Mouse (Mus musculus): ENCODE data around the gene Tmub1. TPM values are rescaled to one million over a fixed set of nuclear protein-coding genes. Genes with fewer than 3 reads are reported as not detected.

The Tmub1 gene
- polyA plus RNA-seq (2014; fragmentation: Nextera tagmentation; extraction: Ambion mirVana), result 20.2 and 24.7 TPM in 2 replicates

DNA sequence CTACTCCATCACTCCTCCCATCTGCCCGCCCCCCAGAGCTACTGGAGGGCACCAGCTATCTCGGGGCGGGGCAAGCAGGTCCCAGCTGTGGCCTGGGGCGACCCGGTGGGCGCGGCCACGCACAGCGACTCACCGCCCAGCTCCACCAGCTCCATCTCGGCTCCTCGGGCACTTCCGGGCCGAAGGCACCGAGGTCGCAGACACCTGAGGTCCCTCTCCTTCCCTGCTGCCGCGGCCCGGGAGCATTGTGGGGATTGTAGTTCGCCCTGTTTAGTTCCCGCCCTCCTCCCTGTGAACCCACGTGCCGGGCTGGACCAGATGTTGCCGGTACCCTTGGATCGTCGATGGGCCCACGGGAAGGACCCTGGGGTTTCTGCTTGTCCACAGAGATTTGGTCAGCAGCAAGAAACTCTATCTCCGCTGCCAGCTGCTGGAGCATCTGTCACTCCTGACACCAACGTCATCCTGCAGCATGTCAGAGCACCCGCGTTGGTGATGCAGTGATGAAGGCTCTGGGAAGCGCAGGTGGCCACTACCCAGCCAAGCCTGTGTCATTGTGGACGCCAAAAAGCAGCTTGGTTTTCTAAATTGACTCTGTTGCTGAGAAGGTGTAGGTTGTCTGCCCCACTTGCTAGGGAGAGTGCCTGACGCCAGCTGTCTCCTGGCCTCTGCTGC is at the start of gene Tmub1:
Gene Tmub1, minus strand, starts transcription at position 231 of the 675 bp plus-strand sequence.
- Histone ChIP-seq H3K36me3 (replicated peaks; ENCODE audit: control insufficient read depth, insufficient read depth, low read depth, low read length) (no peaks in the 10 kb centered on the region), H3K9ac (replicated peaks; ENCODE audit: low read length) (peak within 1 kb of the TSS; percentile 54), H3K27ac (replicated peaks; ENCODE audit: low read depth, low read length) (0 out of 2 replicates have a peak within 1 kb of the TSS, but pooled peaks have one; percentile 1), H3K4me2 (ENCODE audit: low read depth, low read length) (peak within 1 kb of the TSS; percentile 67), H3K9me3 (replicated peaks; ENCODE audit: control insufficient read depth, low read length) (no peaks in the 10 kb centered on the region), H3K4me1 (ENCODE audit: control insufficient read depth, insufficient read depth, low read length) (peaks cover 7% of the 10 kb centered on the region), H3K27me3 (ENCODE audit: control insufficient read depth, insufficient read depth, low read length) (no peaks in the 10 kb centered on the region), H3K4me3 (ENCODE audit: low read depth, low read length) (peak within 1 kb of the TSS; percentile 58)
- 2% methylated on average over 34 of the region's 34 CpGs for WGBS
- ATAC-seq (replicated peaks; ENCODE audit: insufficient number of reproducible peaks, low FRiP score, low TSS enrichment, low read depth) (peak; percentile 47), DNase-seq (ENCODE audit: low spot score) (peak; percentile 84)

DNA sequence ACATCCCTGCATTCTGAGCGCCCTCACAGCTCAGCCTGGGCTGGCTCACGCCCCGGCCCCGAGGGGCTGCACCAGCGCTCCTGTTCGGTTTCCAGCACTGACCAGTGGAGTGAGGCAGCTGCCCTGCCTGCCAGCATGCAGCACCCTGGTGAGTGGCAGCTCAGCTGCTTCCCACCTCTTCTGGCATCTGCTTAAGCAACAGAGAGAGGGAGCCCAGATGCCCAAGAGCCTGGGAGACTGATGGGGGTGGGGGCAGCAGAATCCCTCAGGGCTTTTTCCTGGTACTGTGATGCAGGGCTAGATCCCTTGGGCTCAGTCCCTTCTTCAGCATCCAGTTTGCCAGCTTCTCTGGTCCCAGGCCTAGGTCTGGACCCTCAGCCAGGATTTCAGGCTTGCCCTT is 49.1 kb upstream of the Tmub1 start:
- ATAC-seq (replicated peaks; ENCODE audit: insufficient number of reproducible peaks, low FRiP score, low TSS enrichment, low read depth) (no peak), DNase-seq (ENCODE audit: low spot score) (no peak)
- Histone ChIP-seq H3K27ac (replicated peaks; ENCODE audit: low read depth, low read length) (no peak overlapping the region), H3K9ac (replicated peaks; ENCODE audit: low read length) (no peak overlapping the region; the same call in 1 of the 2 replicates), H3K36me3 (replicated peaks; ENCODE audit: control insufficient read depth, insufficient read depth, low read depth, low read length) (peaks cover 23% of the 10 kb centered on the region), H3K27me3 (ENCODE audit: control insufficient read depth, insufficient read depth, low read length) (no peaks in the 10 kb centered on the region), H3K4me2 (ENCODE audit: low read depth, low read length) (no peak overlapping the region), H3K9me3 (replicated peaks; ENCODE audit: control insufficient read depth, low read length) (no peaks in the 10 kb centered on the region), H3K4me3 (ENCODE audit: low read depth, low read length) (no peak overlapping the region), H3K4me1 (ENCODE audit: control insufficient read depth, insufficient read depth, low read length) (no peaks in the 10 kb centered on the region)
- WGBS, result 42% methylated on average over 6 of the region's 6 CpGs

DNA sequence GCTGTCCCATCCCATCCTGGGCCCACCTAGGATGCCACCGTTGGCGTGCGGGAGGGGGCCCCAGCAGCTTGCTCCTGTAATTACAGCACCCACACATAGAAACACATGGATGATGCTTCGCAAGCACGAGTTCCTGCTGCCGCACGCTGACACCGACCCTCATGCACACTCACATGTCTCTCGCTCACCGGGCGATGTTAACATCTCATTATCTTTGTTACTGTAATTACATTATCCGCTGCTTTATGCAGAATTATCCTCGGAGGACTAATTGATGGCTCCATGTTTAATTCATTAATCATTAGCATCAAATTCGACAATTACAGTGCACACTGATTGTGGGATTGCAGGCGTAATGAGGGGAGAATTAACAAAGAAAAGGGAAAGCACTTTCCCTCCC is 47.4 kb upstream of the Tmub1 start:
- WGBS, result 83% methylated on average over 15 of the region's 15 CpGs
- Histone ChIP-seq H3K9ac (replicated peaks; ENCODE audit: low read length) (no peak overlapping the region), H3K27me3 (ENCODE audit: control insufficient read depth, insufficient read depth, low read length) (no peaks in the 10 kb centered on the region), H3K4me3 (ENCODE audit: low read depth, low read length) (no peak overlapping the region), H3K36me3 (replicated peaks; ENCODE audit: control insufficient read depth, insufficient read depth, low read depth, low read length) (peaks cover 16% of the 10 kb centered on the region), H3K9me3 (replicated peaks; ENCODE audit: control insufficient read depth, low read length) (no peaks in the 10 kb centered on the region), H3K4me2 (ENCODE audit: low read depth, low read length) (no peak overlapping the region), H3K27ac (replicated peaks; ENCODE audit: low read depth, low read length) (no peak overlapping the region), H3K4me1 (ENCODE audit: control insufficient read depth, insufficient read depth, low read length) (no peaks in the 10 kb centered on the region)
- ATAC-seq (replicated peaks; ENCODE audit: insufficient number of reproducible peaks, low FRiP score, low TSS enrichment, low read depth) (no peak), DNase-seq (ENCODE audit: low spot score) (no peak)

- H3K36me3 ChIP-seq (replicated peaks; ENCODE audit: control insufficient read depth, insufficient read depth, low read depth, low read length), result peaks cover 20% of the 10 kb centered on the region
- no peak overlapping the region for H3K4me3 ChIP-seq (ENCODE audit: low read depth, low read length)
- H3K4me2 ChIP-seq (ENCODE audit: low read depth, low read length), result no peak overlapping the region
- no peak overlapping the region for H3K9ac ChIP-seq (replicated peaks; ENCODE audit: low read length)
- no peak for DNase-seq (ENCODE audit: low spot score)
- H3K4me1 ChIP-seq (ENCODE audit: control insufficient read depth, insufficient read depth, low read length), result no peaks in the 10 kb centered on the region
- ATAC-seq (replicated peaks; ENCODE audit: insufficient number of reproducible peaks, low FRiP score, low TSS enrichment, low read depth), result no peak
- H3K9me3 ChIP-seq (replicated peaks; ENCODE audit: control insufficient read depth, low read length), result no peaks in the 10 kb centered on the region
- H3K27me3 ChIP-seq (ENCODE audit: control insufficient read depth, insufficient read depth, low read length), result no peaks in the 10 kb centered on the region
- H3K27ac ChIP-seq (replicated peaks; ENCODE audit: low read depth, low read length), result no peak overlapping the region
- WGBS, result 89% methylated on average over 16 of the region's 16 CpGs
These were observed 45.1 kb upstream of the Tmub1 start for GRCm38 (mm10) chr5:24492546-24493285.

DNA sequence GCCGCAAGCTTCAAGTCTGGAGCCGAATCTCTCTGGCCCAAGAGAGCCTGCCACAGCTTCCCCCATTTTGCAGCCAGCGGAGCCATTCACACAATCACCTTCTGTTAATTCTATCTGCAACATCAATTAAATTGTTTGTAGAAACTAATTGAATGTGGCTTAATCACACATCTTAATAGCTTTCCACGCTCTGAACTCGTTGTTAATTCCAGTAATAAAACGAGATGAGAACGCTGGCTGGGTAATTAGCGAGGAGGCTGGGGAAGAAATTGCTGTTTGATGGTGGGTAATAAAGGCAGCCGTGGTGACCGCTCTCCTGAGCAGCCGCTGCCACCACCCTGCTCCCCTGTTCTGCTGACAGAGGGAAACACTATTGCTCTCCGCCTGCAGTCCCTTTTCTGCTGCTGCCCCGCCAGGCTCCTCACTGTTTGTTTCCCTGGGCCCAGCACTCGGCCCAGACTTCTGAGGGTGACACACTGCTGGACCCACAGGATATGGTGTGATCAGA is 42.8 kb upstream of the Tmub1 start:
- DNase-seq (ENCODE audit: low spot score) (no peak), ATAC-seq (replicated peaks; ENCODE audit: insufficient number of reproducible peaks, low FRiP score, low TSS enrichment, low read depth) (no peak)
- Histone ChIP-seq H3K36me3 (replicated peaks; ENCODE audit: control insufficient read depth, insufficient read depth, low read depth, low read length) (peaks cover 21% of the 10 kb centered on the region), H3K4me2 (ENCODE audit: low read depth, low read length) (no peak overlapping the region), H3K4me1 (ENCODE audit: control insufficient read depth, insufficient read depth, low read length) (no peaks in the 10 kb centered on the region), H3K4me3 (ENCODE audit: low read depth, low read length) (no peak overlapping the region), H3K9me3 (replicated peaks; ENCODE audit: control insufficient read depth, low read length) (no peaks in the 10 kb centered on the region), H3K27me3 (ENCODE audit: control insufficient read depth, insufficient read depth, low read length) (no peaks in the 10 kb centered on the region), H3K9ac (replicated peaks; ENCODE audit: low read length) (no peak overlapping the region), H3K27ac (replicated peaks; ENCODE audit: low read depth, low read length) (no peak overlapping the region)
- WGBS, result 77% methylated on average over 14 of the region's 14 CpGs

DNA sequence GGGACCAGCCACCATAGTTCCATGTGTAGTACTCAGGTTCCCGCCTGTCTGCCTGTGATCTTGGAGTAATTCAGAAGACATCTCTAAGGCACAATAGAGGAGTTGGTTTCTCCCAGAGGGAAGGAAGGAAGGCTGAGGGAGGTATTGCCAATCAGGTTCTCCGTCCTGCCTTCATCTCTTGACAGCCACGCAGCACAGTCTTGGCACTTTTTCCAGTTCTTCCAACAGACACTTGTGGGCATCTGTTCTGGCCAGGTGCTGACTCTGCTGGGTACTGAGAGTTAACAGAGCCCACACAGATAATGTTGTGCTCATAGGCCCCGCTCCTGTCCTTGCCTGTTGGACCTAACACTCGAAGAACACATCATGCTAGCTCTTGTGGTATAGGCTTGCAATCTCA is 39.1 kb upstream of the Tmub1 start:
- no peaks in the 10 kb centered on the region for H3K9me3 ChIP-seq (replicated peaks; ENCODE audit: control insufficient read depth, low read length)
- H3K36me3 ChIP-seq (replicated peaks; ENCODE audit: control insufficient read depth, insufficient read depth, low read depth, low read length), result peaks cover 18% of the 10 kb centered on the region
- 87% methylated on average over 5 of the region's 5 CpGs for WGBS
- H3K4me3 ChIP-seq (ENCODE audit: low read depth, low read length), result no peak overlapping the region
- no peak for DNase-seq (ENCODE audit: low spot score)
- no peak overlapping the region for H3K4me2 ChIP-seq (ENCODE audit: low read depth, low read length)
- no peaks in the 10 kb centered on the region for H3K27me3 ChIP-seq (ENCODE audit: control insufficient read depth, insufficient read depth, low read length)
- H3K4me1 ChIP-seq (ENCODE audit: control insufficient read depth, insufficient read depth, low read length), result peaks cover 10% of the 10 kb centered on the region
- no peak for ATAC-seq (replicated peaks; ENCODE audit: insufficient number of reproducible peaks, low FRiP score, low TSS enrichment, low read depth)
- no peak overlapping the region for H3K27ac ChIP-seq (replicated peaks; ENCODE audit: low read depth, low read length)
- H3K9ac ChIP-seq (replicated peaks; ENCODE audit: low read length), result no peak overlapping the region

DNA sequence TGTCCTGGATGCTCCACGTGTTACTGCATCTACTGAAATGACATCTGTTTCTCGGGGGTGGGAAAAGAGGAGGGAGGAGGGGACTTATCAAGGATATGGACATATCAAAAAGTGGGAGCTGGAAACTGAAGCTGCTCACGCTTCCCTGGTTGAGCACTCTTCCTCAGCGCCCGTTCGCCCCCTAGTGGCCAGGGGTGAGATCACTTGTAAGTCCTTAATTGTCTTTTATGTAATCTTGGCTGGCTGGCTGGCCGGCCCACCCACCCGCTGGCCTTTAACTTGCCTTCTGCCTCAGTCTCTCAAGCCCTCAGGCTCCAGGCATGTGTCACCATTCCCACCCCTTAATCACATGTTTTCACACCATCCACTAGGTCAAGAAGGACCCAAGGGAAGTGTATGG is 38.4 kb upstream of the Tmub1 start:
- H3K9ac ChIP-seq (replicated peaks; ENCODE audit: low read length), result no peak overlapping the region
- ATAC-seq (replicated peaks; ENCODE audit: insufficient number of reproducible peaks, low FRiP score, low TSS enrichment, low read depth) (no peak), DNase-seq (ENCODE audit: low spot score) (peak; percentile 91)
- H3K4me1 ChIP-seq (ENCODE audit: control insufficient read depth, insufficient read depth, low read length), result peaks cover 12% of the 10 kb centered on the region
- no peak overlapping the region for H3K27ac ChIP-seq (replicated peaks; ENCODE audit: low read depth, low read length)
- H3K36me3 ChIP-seq (replicated peaks; ENCODE audit: control insufficient read depth, insufficient read depth, low read depth, low read length), result peaks cover 16% of the 10 kb centered on the region
- H3K4me2 ChIP-seq (ENCODE audit: low read depth, low read length), result no peak overlapping the region
- no peak overlapping the region for H3K4me3 ChIP-seq (ENCODE audit: low read depth, low read length)
- 7% methylated on average over 8 of the region's 8 CpGs for WGBS
- no peaks in the 10 kb centered on the region for H3K27me3 ChIP-seq (ENCODE audit: control insufficient read depth, insufficient read depth, low read length)
- H3K9me3 ChIP-seq (replicated peaks; ENCODE audit: control insufficient read depth, low read length), result no peaks in the 10 kb centered on the region

DNA sequence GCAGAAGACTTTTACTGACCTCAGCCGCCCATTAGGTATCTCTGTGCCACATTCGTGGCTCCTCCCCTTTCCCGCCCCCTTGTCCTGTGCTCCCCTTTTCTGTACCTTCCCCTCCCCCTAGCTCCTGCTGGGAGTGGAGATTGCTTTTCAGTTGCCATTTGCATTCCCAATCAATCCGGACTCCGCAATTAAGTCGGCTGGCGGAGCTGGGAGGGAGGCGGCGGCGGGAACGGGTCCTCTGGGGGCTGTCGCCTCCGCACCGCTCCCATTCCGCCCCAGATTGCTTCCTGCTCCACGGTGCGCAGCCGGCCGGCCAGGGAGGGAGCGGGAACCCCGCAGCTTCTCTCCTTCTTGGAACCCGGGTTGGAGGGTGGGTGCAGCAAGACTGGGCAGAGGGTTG is 37.3 kb upstream of the Tmub1 start:
- Histone ChIP-seq H3K9ac (replicated peaks; ENCODE audit: low read length) (peak overlapping the region; percentile 18; the same call in 1 of the 2 replicates), H3K4me2 (ENCODE audit: low read depth, low read length) (peak overlapping the region; percentile 36; the same call in 1 of the 2 replicates), H3K4me1 (ENCODE audit: control insufficient read depth, insufficient read depth, low read length) (peaks cover 12% of the 10 kb centered on the region), H3K36me3 (replicated peaks; ENCODE audit: control insufficient read depth, insufficient read depth, low read depth, low read length) (peaks cover 15% of the 10 kb centered on the region), H3K9me3 (replicated peaks; ENCODE audit: control insufficient read depth, low read length) (no peaks in the 10 kb centered on the region), H3K27me3 (ENCODE audit: control insufficient read depth, insufficient read depth, low read length) (no peaks in the 10 kb centered on the region), H3K4me3 (ENCODE audit: low read depth, low read length) (no peak overlapping the region), H3K27ac (replicated peaks; ENCODE audit: low read depth, low read length) (no peak overlapping the region)
- DNase-seq (ENCODE audit: low spot score) (no peak), ATAC-seq (replicated peaks; ENCODE audit: insufficient number of reproducible peaks, low FRiP score, low TSS enrichment, low read depth) (no peak)
- WGBS, result 15% methylated on average over 22 of the region's 22 CpGs
